Mouse (Mus musculus) G1E (cell line): ENCODE results near the gene Lyrm4. TPM values are rescaled to one million over a fixed set of nuclear protein-coding genes. Genes with fewer than 3 reads are reported as not detected.
"Not testable (repeated sequence)": the region's sequence is repeated elsewhere in the genome, so short reads cannot be mapped to it uniquely, and the experiment has no call there.

Experiments
- ATAC-seq: 2 replicates; pipeline ENCODE4 v1.8.0; 2016; ENCODE audit warnings: mild to moderate bottlenecking; ENCODE audit not compliant: insufficient number of reproducible peaks, poor library complexity, low FRiP score, severe bottlenecking; ENCODE audit errors: extremely low read depth
- DNase-seq: peaks from one replicate; pipeline ENCODE4 v3.0.0; 2012; ENCODE audit warnings: low spot score
- H3K27me3 ChIP-seq: 2 replicates; pipeline ENCODE4 v1.6.1; 2012; ENCODE audit warnings: mild to moderate bottlenecking, low read length, inconsistent platforms; ENCODE audit not compliant: insufficient read depth
- H3K36me3 ChIP-seq: replicated peaks from 2 replicates; pipeline ENCODE3; 2012; ENCODE audit warnings: mild to moderate bottlenecking, inconsistent platforms
- H3K4me1 ChIP-seq: 2 replicates; pipeline ENCODE4 v1.6.1; 2012; ENCODE audit warnings: low read depth, low read length, inconsistent platforms, mixed read lengths; ENCODE audit not compliant: insufficient read depth
- H3K4me3 ChIP-seq: 2 replicates; pipeline ENCODE4 v1.5.1; 2012; ENCODE audit warnings: low read depth, mild to moderate bottlenecking, inconsistent platforms, low read length, moderate library complexity, mixed read lengths
- H3K9me3 ChIP-seq: replicated peaks from 2 replicates; pipeline ENCODE4 v1.6.1; 2012; ENCODE audit warnings: inconsistent platforms
- CTCF ChIP-seq: IDR thresholded peaks from 2 replicates; pipeline ENCODE4 v1.5.1; 2012; ENCODE audit warnings: low read depth, low read length, inconsistent platforms, mixed read lengths
- GATA1 ChIP-seq: IDR thresholded peaks from 2 replicates; pipeline ENCODE4 v1.6.1; 2012; ENCODE audit warnings: borderline replicate concordance, low read length, inconsistent platforms, mixed read lengths
- GATA2 ChIP-seq: IDR thresholded peaks from 2 replicates; pipeline ENCODE4 v1.6.1; 2012; ENCODE audit warnings: low read depth, low read length, inconsistent platforms, borderline replicate concordance
- POLR2AphosphoS5 ChIP-seq: IDR thresholded peaks from 2 replicates; pipeline ENCODE4 v1.6.1; 2012; ENCODE audit warnings: low read depth, low read length, inconsistent platforms; ENCODE audit not compliant: insufficient replicate concordance
- TAL1 ChIP-seq: conservative IDR thresholded peaks from 2 replicates; pipeline ENCODE4 v1.6.1; 2012; ENCODE audit warnings: low read depth, low read length, inconsistent platforms, mixed read lengths
- polyA plus RNA-seq: library from polyadenylated mRNA; stranded (reverse); fragments of >175 nt; gene quantifications from 2 replicates; pipeline ENCODE4 v1.2.3, GENCODE M21; 2012
- total RNA-seq, 2 experiments: library from RNA; stranded (forward) in 1 of 2; stranded (reverse) in 1 of 2; fragments of 200-1000 nt in 1 of 2; fragments of >200 nt in 1 of 2; fragmentation: Nextera tagmentation in 1 of 2; gene quantifications; 2 replicates each; pipeline ENCODE4 v1.2.3; 2014 to 2017

The Lyrm4 gene
- total and polyA plus RNA-seq, 3 experiments = 4.9 to 32.4 (median 21.4) TPM

GRCm38 (mm10) chr13:36000798-36001197 is 116.5 kb downstream of the Lyrm4 start:
- Histone ChIP-seq H3K9me3 (no peaks in the 10 kb centered on the region), H3K36me3 (peaks cover 59% of the 10 kb centered on the region), H3K4me3 (no peak overlapping the region), H3K4me1 (0 out of 2 replicates have a peak, but pooled peaks cover 3% of the 10 kb centered on the region), H3K27me3 (no peaks in the 10 kb centered on the region)
- TF ChIP-seq CTCF (no peak), POLR2AphosphoS5 (no peak), GATA1 (no peak), GATA2 (no peak), TAL1 (no peak)
- ATAC-seq = no peak
- no peak for DNase-seq

- no peak for ATAC-seq
- no peak overlapping the region for H3K4me3 ChIP-seq
- H3K36me3 ChIP-seq = peaks cover 62% of the 10 kb centered on the region
- DNase-seq = no peak
- H3K4me1 ChIP-seq = 0 out of 2 replicates have a peak, but pooled peaks cover 3% of the 10 kb centered on the region
- no peaks in the 10 kb centered on the region for H3K27me3 ChIP-seq
- TF ChIP-seq CTCF (no peak), POLR2AphosphoS5 (no peak), TAL1 (no peak), GATA1 (no peak), GATA2 (no peak)
- no peaks in the 10 kb centered on the region for H3K9me3 ChIP-seq
Observed at GRCm38 (mm10) chr13:35997606-35998005, 119.7 kb downstream of the Lyrm4 start.

GRCm38 (mm10) chr13:35995696-35996426 is 121.5 kb downstream of the Lyrm4 start:
- Histone ChIP-seq H3K9me3 (no peaks in the 10 kb centered on the region), H3K4me1 (0 out of 2 replicates have a peak, but pooled peaks cover 3% of the 10 kb centered on the region), H3K36me3 (peaks cover 60% of the 10 kb centered on the region), H3K27me3 (no peaks in the 10 kb centered on the region), H3K4me3 (no peak overlapping the region)
- DNase-seq (no peak), ATAC-seq (no peak)
- TF ChIP-seq CTCF (no peak), GATA1 (no peak), GATA2 (no peak), TAL1 (no peak), POLR2AphosphoS5 (no peak)

- H3K4me3 ChIP-seq = no peak overlapping the region
- TF ChIP-seq POLR2AphosphoS5 (no peak), TAL1 (no peak), GATA1 (no peak), GATA2 (no peak), CTCF (no peak)
- ATAC-seq = no peak
- H3K9me3 ChIP-seq = no peaks in the 10 kb centered on the region
- DNase-seq = no peak
- 0 out of 2 replicates have a peak, but pooled peaks cover 3% of the 10 kb centered on the region for H3K4me1 ChIP-seq
- peaks cover 61% of the 10 kb centered on the region for H3K36me3 ChIP-seq
- H3K27me3 ChIP-seq = no peaks in the 10 kb centered on the region
Observed at GRCm38 (mm10) chr13:35995231-35995630, 122.1 kb downstream of the Lyrm4 start.

- no peak for DNase-seq
Observed at GRCm38 (mm10) chr13:35994067-35994466, 123.3 kb downstream of the Lyrm4 start.

GRCm38 (mm10) chr13:35991185-35991584 is 126.1 kb downstream of the Lyrm4 start:
- not testable (repeated sequence) for DNase-seq, ATAC-seq, H3K4me1 ChIP-seq, H3K4me3 ChIP-seq, H3K9me3 ChIP-seq, H3K27me3 ChIP-seq
- peaks cover 57% of the 10 kb centered on the region for H3K36me3 ChIP-seq

More at GRCm38 (mm10) chr13:35994067-35994466, 123.3 kb downstream of the Lyrm4 start:
- no peak for TF ChIP-seq GATA2
- TF ChIP-seq POLR2AphosphoS5 = no peak
- no peak for TF ChIP-seq CTCF
- no peak for TF ChIP-seq GATA1
- TF ChIP-seq TAL1 = no peak
- no peak for ATAC-seq
- H3K4me3 ChIP-seq = no peak overlapping the region
- no peaks in the 10 kb centered on the region for H3K27me3 ChIP-seq
- peaks cover 56% of the 10 kb centered on the region for H3K36me3 ChIP-seq
- H3K4me1 ChIP-seq = 0 out of 2 replicates have a peak, but pooled peaks cover 3% of the 10 kb centered on the region
- H3K9me3 ChIP-seq = no peaks in the 10 kb centered on the region

- no peak for DNase-seq
- no peak overlapping the region for H3K4me3 ChIP-seq
- no peaks in the 10 kb centered on the region for H3K27me3 ChIP-seq
- peaks cover 42% of the 10 kb centered on the region for H3K36me3 ChIP-seq
- ATAC-seq = no peak
- TF ChIP-seq TAL1 = no peak
- no peak for TF ChIP-seq POLR2AphosphoS5
- TF ChIP-seq GATA2 = no peak
- H3K4me1 ChIP-seq = no peaks in the 10 kb centered on the region
- no peaks in the 10 kb centered on the region for H3K9me3 ChIP-seq
Observed at GRCm38 (mm10) chr13:35989329-35989728, 128.0 kb downstream of the Lyrm4 start.
